Mouse (Mus musculus) stomach, postnatal 0 days (tissue): ENCODE results near the gene Larp6. TPM values are rescaled to one million over a fixed set of nuclear protein-coding genes. Genes with fewer than 3 reads are reported as not detected.

Source experiments
- ATAC-seq: fragments of 200-750 bp; cut with Nextera tagmentation; 2 replicates; pipeline ENCODE4 v1.8.0; 2017; ENCODE audit not compliant: low FRiP score, low TSS enrichment
- DNase-seq: peaks from one replicate; pipeline ENCODE4 v3.0.0-alpha.2; 2016; ENCODE audit warnings: low spot score
- H3K27ac ChIP-seq: fragments of 300-500 bp; sonication (generic); replicated peaks from 2 replicates; pipeline ENCODE4 v1.5.1; 2014; ENCODE audit warnings: mild to moderate bottlenecking, control low read depth
- H3K27me3 ChIP-seq: fragments of 300-500 bp; sonication (generic); 2 replicates; pipeline ENCODE4 v1.6.1; 2014; ENCODE audit warnings: low read length; ENCODE audit not compliant: control insufficient read depth, insufficient read depth
- H3K36me3 ChIP-seq: fragments of 300-500 bp; sonication (generic); 2 replicates; pipeline ENCODE4 v1.6.1; 2014; ENCODE audit warnings: low read length, mixed read lengths; ENCODE audit not compliant: control insufficient read depth, insufficient read depth
- H3K4me1 ChIP-seq: fragments of 300-500 bp; sonication (generic); replicated peaks from 2 replicates; pipeline ENCODE4 v1.6.1; 2014; ENCODE audit warnings: antibody characterized with exemption; ENCODE audit not compliant: control insufficient read depth, insufficient read depth
- H3K4me2 ChIP-seq: fragments of 300-500 bp; sonication (generic); replicated peaks from 2 replicates; pipeline ENCODE4 v1.6.1; 2014; ENCODE audit warnings: low read depth, mild to moderate bottlenecking, control low read depth, moderate library complexity
- H3K4me3 ChIP-seq: fragments of 300-500 bp; sonication (generic); 2 replicates; pipeline ENCODE4 v1.5.1; 2014; ENCODE audit warnings: low read depth, low read length, control low read depth
- H3K9ac ChIP-seq: fragments of 300-500 bp; sonication (generic); 2 replicates; pipeline ENCODE4 v1.6.1; 2014; ENCODE audit warnings: mild to moderate bottlenecking, low read length, control low read depth, mixed read lengths
- H3K9me3 ChIP-seq: fragments of 300-500 bp; sonication (generic); 2 replicates; pipeline ENCODE4 v1.6.1; 2016; ENCODE audit warnings: low read length; ENCODE audit not compliant: control insufficient read depth
- CTCF ChIP-seq: IDR thresholded peaks from 2 replicates; pipeline ENCODE4 v1.5.1; 2016; ENCODE audit warnings: antibody characterized with exemption, low read depth, mild to moderate bottlenecking, moderate library complexity
- EP300 ChIP-seq: optimal IDR thresholded peaks from 2 replicates; pipeline ENCODE3; 2016; ENCODE audit warnings: antibody characterized with exemption
- WGBS: fragments of 180-500 bp; shearing (Covaris S2); extraction: QIAGEN DNeasy Blood & Tissue Kit; methylation state at CpG from one replicate; pipeline ENCODE4 v1.1.7; 2014; 5-methylcytosine and 5-hydroxymethylcytosine counted together
- polyA plus RNA-seq: library from polyadenylated mRNA; unstranded; fragments of >200 nt; fragmentation: Nextera tagmentation; extraction: Ambion mirVana; gene quantifications from 2 replicates; pipeline ENCODE4 v1.2.1, GENCODE M21; 2015

Larp6 gene
- polyA plus RNA-seq: 1.4 and 1.8 TPM in 2 replicates

GRCm38 (mm10) chr9:60712771-60713541 is at the start of gene Larp6:
TSS of gene Larp6 (plus strand) at chr9:60712989.
- peak within 1 kb of the TSS; percentile 76 for H3K9ac ChIP-seq
- H3K4me3 ChIP-seq: peak within 1 kb of the TSS; percentile 58
- DNase-seq: peak; percentile 33
- no peaks in the 10 kb centered on the region; the same call in 1 of the 2 replicates for H3K4me1 ChIP-seq
- peak within 1 kb of the TSS; percentile 98 for H3K4me2 ChIP-seq
- peak; percentile 60; the same call in 1 of the 2 replicates for ATAC-seq
- H3K9me3 ChIP-seq: no peaks in the 10 kb centered on the region
- no peaks in the 10 kb centered on the region for H3K27me3 ChIP-seq
- TF ChIP-seq EP300: no peak
- no peak for TF ChIP-seq CTCF
- no peaks in the 10 kb centered on the region for H3K36me3 ChIP-seq
- H3K27ac ChIP-seq: peak within 1 kb of the TSS; percentile 30; the same call in 1 of the 2 replicates
- WGBS: 2% methylated on average over 64 of the region's 66 CpGs

- Histone ChIP-seq H3K4me3 (no peak overlapping the region), H3K4me2 (no peak overlapping the region), H3K27me3 (no peaks in the 10 kb centered on the region), H3K27ac (no peak overlapping the region), H3K36me3 (peaks cover 3% of the 10 kb centered on the region; the same call in 1 of the 2 replicates), H3K9ac (no peak overlapping the region), H3K4me1 (no peaks in the 10 kb centered on the region), H3K9me3 (no peaks in the 10 kb centered on the region)
- no peak for DNase-seq
- ATAC-seq: no peak
- TF ChIP-seq EP300 (no peak), CTCF (no peak)
- 97% methylated on average over 12 of the region's 12 CpGs for WGBS
Measured at GRCm38 (mm10) chr9:60664385-60664784, 48.4 kb upstream of the Larp6 start.

DNA sequence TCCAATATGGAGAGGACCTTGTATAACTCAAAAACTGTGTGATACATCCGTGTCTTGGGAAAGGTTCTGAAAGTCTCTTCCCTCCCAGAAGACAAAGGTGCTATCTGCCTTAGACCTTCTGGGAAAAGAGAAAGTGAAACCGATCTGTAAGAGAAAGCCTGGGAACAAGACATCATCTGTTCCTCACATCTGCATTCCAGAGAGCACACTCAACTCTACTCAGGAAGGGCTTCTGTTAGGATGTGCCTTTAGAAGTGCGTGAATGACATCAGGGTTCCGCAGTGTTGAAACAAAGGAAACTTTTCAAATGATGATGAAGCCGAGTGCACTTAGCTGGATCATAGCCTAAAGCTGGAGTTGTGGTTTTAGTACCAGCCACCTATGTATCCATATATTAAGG is 47.9 kb upstream of the Larp6 start:
- 91% methylated on average over 5 of the region's 5 CpGs for WGBS
- no peaks in the 10 kb centered on the region for H3K9me3 ChIP-seq
- ATAC-seq: no peak

GRCm38 (mm10) chr9:60665535-60665934 is 47.3 kb upstream of the Larp6 start:
- Histone ChIP-seq H3K4me1 (no peaks in the 10 kb centered on the region), H3K27ac (no peak overlapping the region), H3K4me2 (no peak overlapping the region), H3K9me3 (no peaks in the 10 kb centered on the region), H3K27me3 (no peaks in the 10 kb centered on the region), H3K9ac (no peak overlapping the region), H3K36me3 (peaks cover 3% of the 10 kb centered on the region; the same call in 1 of the 2 replicates), H3K4me3 (no peak overlapping the region)
- no peak for ATAC-seq
- TF ChIP-seq EP300 (no peak), CTCF (no peak)
- WGBS: 87% methylated on average over 3 of the region's 3 CpGs
- no peak for DNase-seq

More for the DNA sequence above, 47.9 kb upstream of the Larp6 start:
- Histone ChIP-seq H3K4me3 (no peak overlapping the region), H3K27me3 (no peaks in the 10 kb centered on the region), H3K4me1 (no peaks in the 10 kb centered on the region), H3K9ac (no peak overlapping the region), H3K27ac (no peak overlapping the region), H3K36me3 (peaks cover 3% of the 10 kb centered on the region; the same call in 1 of the 2 replicates), H3K4me2 (no peak overlapping the region)
- no peak for TF ChIP-seq EP300
- no peak for TF ChIP-seq CTCF
- no peak for DNase-seq

GRCm38 (mm10) chr9:60668886-60669285 is 43.9 kb upstream of the Larp6 start:
- H3K4me3 ChIP-seq: no peak overlapping the region
- H3K9me3 ChIP-seq: no peaks in the 10 kb centered on the region
- no peaks in the 10 kb centered on the region for H3K4me1 ChIP-seq
- ATAC-seq (no peak), DNase-seq (no peak)
- no peak overlapping the region for H3K27ac ChIP-seq
- H3K4me2 ChIP-seq: no peak overlapping the region
- no peak overlapping the region for H3K9ac ChIP-seq
- H3K36me3 ChIP-seq: peaks cover 3% of the 10 kb centered on the region; the same call in 1 of the 2 replicates
- 91% methylated on average over 6 of the region's 6 CpGs for WGBS
- H3K27me3 ChIP-seq: no peaks in the 10 kb centered on the region
- no peak for TF ChIP-seq EP300
- no peak for TF ChIP-seq CTCF

GRCm38 (mm10) chr9:60672568-60672967 is 40.2 kb upstream of the Larp6 start:
- no peak for ATAC-seq
- DNase-seq: no peak
- Histone ChIP-seq H3K4me2 (no peak overlapping the region), H3K4me3 (no peak overlapping the region), H3K36me3 (no peaks in the 10 kb centered on the region; the same call in 1 of the 2 replicates), H3K9ac (no peak overlapping the region), H3K27ac (no peak overlapping the region), H3K27me3 (no peaks in the 10 kb centered on the region), H3K9me3 (no peaks in the 10 kb centered on the region), H3K4me1 (no peaks in the 10 kb centered on the region)
- 84% methylated on average over 6 of the region's 6 CpGs for WGBS
- no peak for TF ChIP-seq CTCF
- no peak for TF ChIP-seq EP300
